Mouse (Mus musculus) hindbrain, embryonic 12.5 days (tissue): Measurements from ENCODE around the gene Phldb2. TPM values are rescaled to one million over a fixed set of nuclear protein-coding genes. Genes with fewer than 3 reads are reported as not detected.

ENCODE experiments used
- polyA plus RNA-seq: library from polyadenylated mRNA; unstranded; fragments of >200 nt; fragmentation: Nextera tagmentation; extraction: Ambion mirVana; gene quantifications from 2 replicates; pipeline ENCODE4 v1.2.1, GENCODE M21; 2016

The Phldb2 gene
- polyA plus RNA-seq, 1 experiment from 2014 or later, result 34.5 TPM

Other genes with a start within 250 kb of the Phldb2 start
- 410 and 414 TPM in 2 replicates for gene Tagln3, start 229.0 kb downstream of the Phldb2 start, polyA plus RNA-seq
- gene Abhd10, start 210.6 kb downstream of the Phldb2 start, polyA plus RNA-seq, result 41.8 and 42.8 TPM in 2 replicates
- gene Plcxd2, start 56.6 kb upstream of the Phldb2 start, polyA plus RNA-seq, result 6.6 and 6.7 TPM in 2 replicates
- gene Cd96, start 166.7 kb upstream of the Phldb2 start, polyA plus RNA-seq, result not detected in 2 replicates
- 1.6 and 3.4 TPM in 2 replicates for gene Gm4737, start 201.5 kb upstream of the Phldb2 start, polyA plus RNA-seq